Mouse (Mus musculus) liver, embryonic 16.5 days (tissue): ENCODE measurements around the gene Slc16a12. TPM values are rescaled to one million over a fixed set of nuclear protein-coding genes. Genes with fewer than 3 reads are reported as not detected.

Experiments
- ATAC-seq: fragments of 200-750 bp; cut with Nextera tagmentation; 2 replicates; pipeline ENCODE4 v1.8.0; 2017; ENCODE audit warnings: low read depth, mild to moderate bottlenecking, moderate number of reproducible peaks, moderate library complexity
- H3K27ac ChIP-seq: fragments of 300-500 bp; sonication (generic); 2 replicates; pipeline ENCODE4 v1.5.1; 2014; ENCODE audit warnings: mild to moderate bottlenecking, low read length
- H3K27me3 ChIP-seq: fragments of 300-500 bp; sonication (generic); 2 replicates; pipeline ENCODE4 v1.6.1; 2014; ENCODE audit warnings: low read depth, low read length, mixed read lengths; ENCODE audit not compliant: control insufficient read depth, insufficient read depth
- H3K36me3 ChIP-seq: fragments of 300-500 bp; sonication (generic); 2 replicates; pipeline ENCODE4 v1.6.1; 2014; ENCODE audit warnings: mild to moderate bottlenecking; ENCODE audit not compliant: control insufficient read depth, insufficient read depth
- H3K4me1 ChIP-seq: fragments of 300-500 bp; sonication (generic); 2 replicates; pipeline ENCODE4 v1.6.1; 2014; ENCODE audit warnings: low read depth, low read length, mixed read lengths; ENCODE audit not compliant: control insufficient read depth
- H3K4me2 ChIP-seq: fragments of 300-500 bp; sonication (generic); 2 replicates; pipeline ENCODE4 v1.6.1; 2014; ENCODE audit warnings: low read depth, low read length, mixed read lengths
- H3K4me3 ChIP-seq: fragments of 300-500 bp; sonication (generic); 2 replicates; pipeline ENCODE4 v1.5.1; 2014; ENCODE audit warnings: low read depth, mild to moderate bottlenecking, low read length
- H3K9ac ChIP-seq: fragments of 300-500 bp; sonication (generic); 2 replicates; pipeline ENCODE4 v1.6.1; 2014; ENCODE audit warnings: low read depth, low read length
- H3K9me3 ChIP-seq: fragments of 300-500 bp; sonication (generic); replicated peaks from 2 replicates; pipeline ENCODE4 v1.6.1; 2016; ENCODE audit warnings: low read length; ENCODE audit not compliant: control insufficient read depth
- WGBS: fragments of 180-500 bp; shearing (Covaris S2); extraction: QIAGEN DNeasy Blood & Tissue Kit; methylation state at CpG from one replicate; pipeline ENCODE4 v1.1.7; 2014; ENCODE audit not compliant: insufficient replicate concordance; 5-methylcytosine and 5-hydroxymethylcytosine counted together
- polyA plus RNA-seq: library from polyadenylated mRNA; unstranded; fragments of >200 nt; fragmentation: Nextera tagmentation; extraction: Ambion mirVana; gene quantifications from 2 replicates; pipeline ENCODE4 v1.2.1, GENCODE M21; 2015

Slc16a12 gene
- polyA plus RNA-seq, 1 experiment from 2014 or later: 16.5 TPM

- Histone ChIP-seq H3K4me1 (no peaks in the 10 kb centered on the region), H3K4me2 (no peak overlapping the region), H3K9ac (no peak overlapping the region), H3K27me3 (no peaks in the 10 kb centered on the region), H3K36me3 (no peaks in the 10 kb centered on the region), H3K9me3 (no peaks in the 10 kb centered on the region), H3K4me3 (no peak overlapping the region), H3K27ac (no peak overlapping the region)
- 52% methylated on average over 4 of the region's 4 CpGs for WGBS
- ATAC-seq: no peak
These were observed 68.7 kb downstream of the Slc16a12 start for GRCm38 (mm10) chr19:34678428-34678827.

- no peak overlapping the region for H3K27ac ChIP-seq
- no peaks in the 10 kb centered on the region for H3K4me1 ChIP-seq
These were observed 73.6 kb downstream of the Slc16a12 start for GRCm38 (mm10) chr19:34673476-34673875.

GRCm38 (mm10) chr19:34666127-34666526 is 81.0 kb downstream of the Slc16a12 start:
- no peak overlapping the region for H3K4me2 ChIP-seq
- H3K9me3 ChIP-seq: no peaks in the 10 kb centered on the region
- ATAC-seq: no peak
- no peak overlapping the region for H3K27ac ChIP-seq
- no peak overlapping the region for H3K4me3 ChIP-seq
- H3K4me1 ChIP-seq: peaks cover 12% of the 10 kb centered on the region
- H3K27me3 ChIP-seq: no peaks in the 10 kb centered on the region
- H3K9ac ChIP-seq: no peak overlapping the region
- no peaks in the 10 kb centered on the region for H3K36me3 ChIP-seq
- WGBS: 1% methylated on average over 5 of the region's 5 CpGs

More at GRCm38 (mm10) chr19:34673476-34673875, 73.6 kb downstream of the Slc16a12 start:
- Histone ChIP-seq H3K36me3 (no peaks in the 10 kb centered on the region), H3K9me3 (no peaks in the 10 kb centered on the region), H3K4me3 (no peak overlapping the region), H3K9ac (no peak overlapping the region), H3K27me3 (no peaks in the 10 kb centered on the region), H3K4me2 (no peak overlapping the region)
- no peak for ATAC-seq
- WGBS: 44% methylated on average over 7 of the region's 7 CpGs

GRCm38 (mm10) chr19:34662740-34663139 is 84.3 kb downstream of the Slc16a12 start:
- Histone ChIP-seq H3K4me2 (peak overlapping the region; percentile 53), H3K4me3 (no peak overlapping the region), H3K4me1 (peaks cover 18% of the 10 kb centered on the region), H3K27ac (peak overlapping the region; percentile 39), H3K27me3 (no peaks in the 10 kb centered on the region), H3K9me3 (no peaks in the 10 kb centered on the region), H3K36me3 (no peaks in the 10 kb centered on the region), H3K9ac (no peak overlapping the region)
- peak; percentile 74 for ATAC-seq
- WGBS: 32% methylated on average over 5 of the region's 5 CpGs

- peak; percentile 82 for ATAC-seq
- Histone ChIP-seq H3K36me3 (no peaks in the 10 kb centered on the region), H3K27ac (peak overlapping the region; percentile 39; the same call in 1 of the 2 replicates), H3K9me3 (no peaks in the 10 kb centered on the region), H3K4me1 (peaks cover 22% of the 10 kb centered on the region), H3K4me3 (peak overlapping the region; percentile 40; the same call in 1 of the 2 replicates), H3K9ac (peak overlapping the region; percentile 18; the same call in 1 of the 2 replicates), H3K4me2 (peak overlapping the region; percentile 53), H3K27me3 (no peaks in the 10 kb centered on the region)
- WGBS: 13% methylated on average over 13 of the region's 13 CpGs
These were observed 85.0 kb downstream of the Slc16a12 start for GRCm38 (mm10) chr19:34662067-34662507.

GRCm38 (mm10) chr19:34656511-34657298 is 90.4 kb downstream of the Slc16a12 start:
- Histone ChIP-seq H3K4me1 (peaks cover 29% of the 10 kb centered on the region), H3K27ac (peak overlapping the region; percentile 99), H3K4me3 (peak overlapping the region; percentile 29), H3K9me3 (no peaks in the 10 kb centered on the region), H3K9ac (peak overlapping the region; percentile 51), H3K27me3 (no peaks in the 10 kb centered on the region), H3K4me2 (peak overlapping the region; percentile 63), H3K36me3 (no peaks in the 10 kb centered on the region)
- WGBS: 6% methylated on average over 2 of the region's 2 CpGs
- ATAC-seq: peak; percentile 99

- H3K27ac ChIP-seq: peak overlapping the region; percentile 99
- H3K36me3 ChIP-seq: no peaks in the 10 kb centered on the region
- ATAC-seq: no peak
- H3K9ac ChIP-seq: no peak overlapping the region; the same call in 1 of the 2 replicates
- H3K4me3 ChIP-seq: no peak overlapping the region
- H3K4me1 ChIP-seq: peaks cover 29% of the 10 kb centered on the region
- no peaks in the 10 kb centered on the region for H3K9me3 ChIP-seq
- WGBS: 78% methylated on average over 10 of the region's 10 CpGs
- H3K27me3 ChIP-seq: no peaks in the 10 kb centered on the region
- 0 out of 2 replicates have a peak overlapping the region, but pooled peaks have one; percentile 3 for H3K4me2 ChIP-seq
These were observed 91.8 kb downstream of the Slc16a12 start for GRCm38 (mm10) chr19:34655227-34655805.

GRCm38 (mm10) chr19:34650997-34651396 is 96.1 kb downstream of the Slc16a12 start:
- Histone ChIP-seq H3K9me3 (no peaks in the 10 kb centered on the region), H3K9ac (no peak overlapping the region), H3K4me1 (peaks cover 10% of the 10 kb centered on the region), H3K4me2 (no peak overlapping the region), H3K27me3 (no peaks in the 10 kb centered on the region), H3K4me3 (no peak overlapping the region), H3K36me3 (no peaks in the 10 kb centered on the region), H3K27ac (no peak overlapping the region)
- WGBS: 48% methylated on average over 6 of the region's 6 CpGs
- 0 out of 2 replicates have a peak, but pooled peaks have one; percentile 58 for ATAC-seq

GRCm38 (mm10) chr19:34650276-34650675 is 96.8 kb downstream of the Slc16a12 start:
- H3K4me2 ChIP-seq: no peak overlapping the region
- H3K27ac ChIP-seq: no peak overlapping the region
- WGBS: 59% methylated on average over 3 of the region's 3 CpGs
- H3K9me3 ChIP-seq: no peaks in the 10 kb centered on the region
- no peaks in the 10 kb centered on the region for H3K36me3 ChIP-seq
- no peak for ATAC-seq
- peaks cover 3% of the 10 kb centered on the region for H3K4me1 ChIP-seq
- no peaks in the 10 kb centered on the region for H3K27me3 ChIP-seq
- H3K9ac ChIP-seq: no peak overlapping the region
- H3K4me3 ChIP-seq: no peak overlapping the region
